Mouse (Mus musculus) erythroblast, embryonic 14.5 days (primary cell): ENCODE measurements around the gene Six3.

ENCODE experiments used
- GATA1 ChIP-seq: IDR thresholded peaks from 2 replicates; pipeline ENCODE4 v1.6.1; 2012; ENCODE audit warnings: low read length, inconsistent platforms, mixed read lengths
- TAL1 ChIP-seq: IDR thresholded peaks from 3 replicates; pipeline ENCODE4 v1.6.1; 2012; ENCODE audit warnings: low read length, inconsistent platforms, mixed read lengths

- no peak for TF ChIP-seq TAL1
- TF ChIP-seq GATA1, result no peak
These were observed 712 bp upstream of the Six3 start for GRCm38 (mm10) chr17:85612526-85613265.
